Mouse (Mus musculus) ES-Bruce4 (cell line): ENCODE results near the gene Inpp5k.

Source experiments
- CTCF ChIP-seq: IDR thresholded peaks from one replicate; pipeline ENCODE4 v1.8.1; 2011; ENCODE audit warnings: low read depth, low read length
- EP300 ChIP-seq: IDR thresholded peaks from 2 replicates; pipeline ENCODE4 v1.6.1; 2011; ENCODE audit warnings: low read depth, low read length; ENCODE audit not compliant: insufficient read depth
- POLR2A ChIP-seq: IDR thresholded peaks from one replicate; pipeline ENCODE4 v1.8.1; 2011; ENCODE audit warnings: low read length; ENCODE audit not compliant: insufficient read depth

- TF ChIP-seq POLR2A (no peak), CTCF (no peak), EP300 (no peak)
Observed at GRCm38 (mm10) chr11:75625820-75626219, 5.0 kb upstream of the Inpp5k start.
